Mouse (Mus musculus) CD4-positive, CD25-positive, alpha-beta regulatory T cell, adult 2 months (primary cell): ENCODE results near the gene C2cd4a.

Source experiments
- DNase-seq: peaks from one replicate; pipeline ENCODE4 v3.0.0-alpha.2; 2012; ENCODE audit warnings: low read depth, low spot score

The C2cd4a gene

DNA sequence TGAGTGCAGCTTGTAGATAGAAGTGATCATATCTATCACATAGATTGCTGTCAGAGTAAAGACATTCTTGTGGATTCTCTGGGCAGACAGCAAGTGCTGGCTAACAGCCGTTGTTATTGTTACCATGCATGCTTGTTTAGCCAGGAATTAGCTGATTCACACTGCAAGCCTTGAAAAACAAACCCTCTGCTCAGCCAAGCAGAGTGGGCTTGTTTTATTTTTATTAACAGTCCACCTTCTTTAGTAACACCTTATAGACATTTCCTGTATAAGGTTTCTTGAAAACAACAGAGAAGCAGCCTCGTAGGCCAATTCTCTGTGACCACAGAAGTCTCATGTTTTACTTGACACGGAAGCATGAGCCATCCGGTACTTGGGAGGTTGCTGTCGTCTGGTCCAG, 2.4 kb upstream of the C2cd4a start:
- no peak for DNase-seq

DNA sequence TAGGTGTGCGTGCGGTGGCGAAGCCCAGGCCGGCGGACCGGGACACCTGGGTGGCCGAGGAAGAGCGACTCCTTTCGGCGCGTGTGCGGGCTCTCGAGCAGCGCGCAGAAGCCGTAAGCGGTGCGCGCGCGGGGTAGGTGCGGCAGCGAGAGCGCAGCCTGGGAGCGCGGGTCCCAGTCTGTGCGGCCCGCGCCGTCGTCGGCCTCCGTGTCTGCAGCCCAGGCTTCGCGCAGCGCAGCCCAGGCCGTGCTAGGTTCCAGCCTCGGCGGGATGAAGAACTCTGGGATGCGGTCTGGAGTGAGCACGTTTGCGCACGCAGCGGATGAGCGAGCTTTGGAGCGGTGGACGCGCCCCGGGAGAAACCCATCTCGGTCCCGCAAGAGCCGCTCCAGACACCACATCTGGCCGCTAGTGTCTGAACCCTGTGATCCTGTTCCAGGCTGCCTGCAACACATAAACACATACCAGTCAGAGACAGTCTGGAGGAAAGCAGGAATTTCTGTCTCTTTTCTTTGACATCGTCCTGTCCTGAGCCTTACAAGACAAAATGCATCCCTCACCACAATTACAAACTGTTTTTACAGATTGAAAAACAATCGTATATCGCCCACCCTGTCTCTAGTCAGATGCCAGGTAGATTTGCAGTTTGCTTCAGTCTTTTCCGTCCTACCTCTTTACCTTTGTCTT, 628 bp downstream of the C2cd4a start:
- DNase-seq = no peak

DNA sequence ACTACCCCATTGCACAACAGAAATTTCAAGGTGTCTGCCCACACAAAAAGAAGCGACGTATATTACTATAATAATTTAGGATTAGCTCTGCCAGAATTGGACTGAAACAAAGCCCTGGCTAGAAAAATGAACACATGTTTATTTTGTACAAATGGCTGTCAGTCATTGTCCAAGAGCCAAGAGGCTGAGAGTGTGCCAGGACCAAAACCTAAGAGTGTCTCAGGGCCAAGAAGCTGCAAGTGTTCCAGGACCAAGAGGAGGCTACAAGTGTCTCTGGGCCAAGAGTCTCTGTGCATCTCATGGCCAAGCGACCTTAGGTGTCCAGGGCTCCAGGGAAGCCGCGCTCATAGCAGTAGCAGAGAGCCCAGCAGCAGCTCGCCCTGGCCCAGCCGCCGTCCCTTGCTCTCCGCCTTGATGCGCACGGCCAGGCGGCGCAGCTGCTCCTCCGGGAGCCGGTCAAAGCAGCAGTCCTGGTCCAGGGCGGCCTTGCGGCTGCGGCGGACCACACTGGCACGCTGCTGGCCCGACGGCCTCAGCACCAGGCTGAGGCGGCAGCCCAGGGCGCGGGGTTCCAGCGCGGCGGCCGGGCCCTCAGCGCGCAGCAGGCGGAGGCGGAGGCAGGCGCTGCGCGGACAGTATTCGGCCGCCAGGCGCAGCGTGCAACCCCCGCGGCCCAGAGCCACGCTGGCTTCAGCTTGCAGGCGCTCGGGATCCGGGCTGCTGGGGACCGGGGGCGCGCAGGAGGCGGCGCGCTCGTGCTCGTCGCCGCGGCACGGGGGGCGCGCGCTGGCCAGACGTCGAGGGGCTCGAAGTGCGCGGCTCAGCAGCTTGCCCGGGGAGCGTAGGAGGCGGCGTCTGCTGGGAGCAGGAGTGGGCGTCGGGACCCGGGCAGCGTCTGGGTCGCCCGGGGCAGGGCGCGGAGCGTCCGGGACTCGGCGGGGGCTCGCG, 1.4 kb downstream of the C2cd4a start:
- no peak for DNase-seq

DNA sequence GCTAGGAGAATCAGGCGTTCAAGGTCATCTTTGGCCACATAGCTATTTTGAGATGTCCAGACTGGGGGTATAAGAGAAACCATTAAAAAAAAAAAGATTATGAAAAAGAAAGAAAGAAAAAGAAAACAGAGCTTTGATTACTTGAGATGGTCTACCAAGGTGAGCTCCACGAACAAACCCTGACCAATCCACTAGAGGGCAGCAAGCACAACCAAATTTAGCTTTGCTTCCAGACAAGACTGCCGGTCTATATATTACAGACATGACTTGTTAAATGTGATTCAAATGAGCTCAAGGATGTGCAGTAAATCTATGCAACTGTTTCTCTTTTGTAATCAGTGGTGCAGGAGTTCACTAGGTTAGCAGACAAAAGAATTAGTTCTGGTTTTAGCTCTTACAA, 3.9 kb downstream of the C2cd4a start:
- DNase-seq = peak; percentile 84

DNA sequence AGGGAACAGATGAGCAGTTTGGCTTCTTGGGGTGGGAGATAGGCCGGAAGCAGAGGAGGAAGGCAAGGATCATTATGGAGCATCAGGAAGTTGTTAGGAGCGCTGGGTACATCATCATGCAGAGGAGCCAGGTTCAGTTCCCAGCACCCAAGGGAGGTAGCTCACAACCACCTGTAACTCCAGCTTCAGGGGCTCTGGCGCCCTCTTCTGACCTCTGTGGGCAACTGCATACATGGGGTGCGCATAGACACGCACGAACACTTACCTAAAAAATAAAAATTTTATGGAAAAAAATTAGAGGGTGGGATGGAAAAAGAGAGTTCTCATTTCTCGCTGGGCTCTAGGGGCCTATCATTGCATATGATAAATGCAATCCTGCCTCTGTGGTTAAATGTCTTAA, 6.6 kb downstream of the C2cd4a start:
- no peak for DNase-seq

DNA sequence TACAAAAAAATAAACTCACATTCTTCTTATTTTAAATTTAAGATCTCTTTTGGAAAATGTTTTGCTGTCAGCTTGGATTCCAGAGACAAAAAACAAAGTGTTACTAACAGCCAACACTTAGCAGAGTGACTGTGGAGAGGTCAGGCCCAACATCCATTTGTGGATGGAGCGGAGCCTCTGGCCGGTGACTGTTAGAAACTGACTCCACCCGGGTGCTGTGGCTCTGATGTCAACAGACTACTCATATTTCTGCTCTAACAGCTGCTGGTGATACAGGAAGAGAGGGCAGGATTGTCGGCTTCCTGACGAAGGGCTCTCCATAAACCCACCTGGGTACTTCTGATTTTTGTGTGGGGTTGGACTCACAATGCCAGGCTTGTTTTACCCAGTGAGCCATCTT, 9.0 kb downstream of the C2cd4a start:
- no peak for DNase-seq

DNA sequence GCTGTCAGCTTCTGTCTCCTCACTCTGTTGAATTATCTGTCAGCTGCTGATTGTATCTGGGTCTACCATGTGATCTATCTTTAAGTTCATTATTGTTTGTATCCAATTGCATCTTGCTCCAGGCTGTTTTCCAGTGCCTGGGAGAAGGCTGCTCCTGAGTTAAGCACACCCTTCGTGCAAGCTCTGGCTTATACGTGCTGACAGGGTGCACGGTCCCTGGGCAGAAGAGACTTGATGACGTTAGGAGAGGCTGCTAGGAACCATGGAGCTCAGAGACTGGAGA, 13.5 kb downstream of the C2cd4a start:
- no peak for DNase-seq

DNA sequence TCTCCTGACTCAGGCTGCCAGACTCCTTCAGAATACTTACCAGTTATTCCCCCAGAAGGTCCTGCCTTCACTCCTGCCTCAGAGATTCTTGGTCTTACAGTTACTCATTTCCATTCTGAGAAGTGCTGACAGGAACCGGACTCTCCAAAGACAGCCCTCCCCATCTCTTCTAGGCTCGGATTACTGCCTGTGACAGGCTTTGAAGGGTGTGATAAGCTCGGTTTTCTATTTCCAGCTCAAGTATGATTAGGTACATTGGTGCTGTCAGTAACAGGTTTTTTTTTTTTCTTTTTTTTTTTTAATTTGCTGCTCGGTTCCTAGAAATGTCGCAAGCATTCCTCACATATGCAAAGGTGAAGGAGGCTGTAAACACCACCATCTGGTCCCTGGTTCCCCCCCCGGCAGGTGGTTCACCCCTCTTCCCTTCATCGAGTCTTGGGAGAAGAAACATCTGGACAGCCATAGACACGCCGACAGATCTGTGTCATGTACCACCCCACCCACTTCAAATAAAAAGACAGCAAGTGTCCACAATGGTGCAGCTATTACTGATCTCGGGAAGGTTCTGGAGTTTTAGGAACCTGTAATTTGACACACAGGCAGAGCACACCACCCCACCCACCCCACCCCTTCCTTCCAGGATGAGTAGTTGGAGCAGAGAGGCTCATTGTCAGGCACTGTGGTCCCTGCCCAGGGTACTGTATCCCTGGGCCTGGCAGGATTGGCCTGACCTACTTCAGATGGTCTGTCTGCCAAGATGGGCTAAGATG, 14.0 kb downstream of the C2cd4a start:
- DNase-seq = no peak

DNA sequence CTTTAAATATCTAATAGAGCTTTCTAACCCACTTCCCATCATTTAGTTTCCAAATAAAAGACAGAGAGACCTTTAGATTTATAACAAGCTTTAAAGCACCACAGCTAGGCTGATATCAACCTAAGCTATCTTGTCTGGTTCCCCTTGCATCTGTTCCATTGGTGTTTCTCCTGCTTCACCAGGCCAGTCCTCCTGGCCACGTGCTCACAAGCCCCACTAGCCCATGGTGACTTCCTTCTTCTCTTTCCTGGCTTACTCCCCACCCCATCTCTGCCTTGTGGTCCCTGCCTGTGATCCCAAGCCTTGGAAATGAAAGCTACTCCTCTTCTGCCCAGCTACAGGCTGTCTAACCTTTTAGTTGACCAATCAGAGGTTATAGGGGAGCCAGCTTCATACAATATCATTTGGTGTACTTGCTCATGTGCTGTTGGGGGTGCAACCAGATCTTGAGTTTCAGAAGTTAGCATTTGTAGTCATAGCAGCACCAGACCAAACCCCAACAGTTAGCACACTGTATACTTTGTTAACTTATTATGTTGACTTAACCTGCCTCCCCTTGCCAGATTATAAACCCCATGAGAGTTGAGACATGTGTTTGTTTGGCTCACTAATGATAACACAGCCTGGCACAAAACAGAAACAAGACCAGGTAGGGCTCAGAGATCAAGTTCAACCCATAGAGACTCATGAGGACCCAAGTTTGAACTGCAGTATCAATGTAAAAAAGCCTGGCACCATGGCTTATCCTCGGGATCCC, 15.8 kb downstream of the C2cd4a start:
- no peak for DNase-seq

DNA sequence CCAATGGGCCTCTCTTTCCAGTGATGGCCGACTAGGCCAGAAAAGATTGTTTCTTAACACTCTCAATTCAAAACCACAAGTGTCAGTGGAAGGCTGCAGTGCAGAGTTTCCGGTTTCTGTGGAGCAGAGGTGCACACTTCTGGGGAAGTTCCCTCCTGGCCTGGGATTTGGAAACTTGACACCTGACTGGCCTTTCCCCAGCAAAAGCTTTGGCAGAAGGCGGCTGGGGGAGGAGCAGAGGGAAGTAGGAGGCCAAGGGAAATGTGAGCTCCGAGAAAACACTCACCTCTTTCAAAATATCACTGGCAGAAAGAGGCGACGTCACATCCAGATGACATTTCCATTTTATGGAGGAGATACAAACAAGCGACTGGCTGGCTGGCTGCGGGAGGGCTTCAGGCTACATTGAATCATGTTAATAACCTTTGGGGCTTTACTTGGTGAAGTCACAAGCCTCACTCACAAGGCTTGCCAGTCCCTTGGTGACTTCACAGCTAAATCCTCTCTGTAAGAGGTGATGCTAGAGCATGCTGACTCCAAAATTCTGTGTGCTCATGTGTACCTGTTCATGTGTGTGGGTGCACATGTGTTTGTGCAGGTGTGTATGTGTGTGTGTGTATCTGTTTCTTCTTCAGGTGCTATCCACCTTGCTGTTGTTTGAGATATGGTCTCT, 18.3 kb downstream of the C2cd4a start:
- DNase-seq = peak; percentile 66

DNA sequence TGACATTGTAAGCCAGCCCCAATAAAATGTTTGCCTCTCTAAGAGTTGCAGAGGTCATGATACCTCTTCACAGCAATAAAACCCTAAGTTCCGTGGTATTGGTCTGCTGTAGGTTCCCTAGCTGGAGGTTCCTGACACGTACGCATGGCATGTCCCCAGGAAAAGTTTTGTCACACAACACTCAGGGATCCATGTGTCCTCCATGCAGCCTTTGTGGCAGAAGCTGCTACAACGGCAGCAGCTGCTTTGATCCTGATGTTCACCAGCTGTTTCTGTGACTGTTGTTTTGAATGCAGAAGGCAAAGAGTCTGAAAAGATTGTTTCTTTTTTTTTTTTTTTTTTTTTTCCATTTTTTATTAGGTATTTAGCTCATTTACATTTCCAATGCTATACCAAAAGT, 19.0 kb downstream of the C2cd4a start:
- DNase-seq = no peak

DNA sequence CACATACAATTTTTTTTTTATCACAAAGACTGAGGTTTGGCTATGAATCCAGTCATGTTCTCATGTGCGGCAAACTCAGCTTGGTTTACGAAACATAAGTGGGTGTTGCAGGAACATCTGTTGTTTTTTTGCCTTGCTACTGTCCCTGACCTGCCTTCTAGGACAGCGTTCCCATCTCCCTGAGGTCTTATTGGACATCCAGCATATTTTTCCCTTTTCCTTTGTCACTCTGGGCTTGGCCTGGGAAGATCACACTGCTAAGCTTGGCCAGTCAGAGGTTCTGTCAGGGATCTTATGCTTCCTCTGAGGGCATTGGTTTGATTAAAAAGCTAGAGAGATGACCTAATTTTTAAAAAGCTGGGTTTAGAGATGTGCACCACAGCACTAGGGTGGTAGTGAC, 21.0 kb downstream of the C2cd4a start:
- DNase-seq = no peak

DNA sequence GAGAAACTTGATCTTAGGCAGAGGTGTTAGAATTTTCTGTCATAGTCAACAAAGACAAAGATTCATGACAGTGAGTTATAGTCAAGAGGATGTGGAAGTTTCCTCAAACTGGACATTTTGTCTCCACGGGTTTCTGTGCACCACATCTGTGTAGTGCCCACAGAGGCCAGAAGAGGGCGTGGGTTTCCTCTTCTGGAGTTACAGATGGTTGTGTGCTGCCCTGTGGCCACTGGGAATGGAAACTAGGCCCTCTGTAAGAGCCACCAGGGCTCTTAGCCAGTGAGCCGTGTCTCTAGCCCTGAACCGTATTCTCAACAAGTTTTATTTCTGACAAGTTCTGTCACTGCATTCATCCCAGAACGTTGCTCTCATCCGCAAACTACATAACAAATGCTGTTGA, 21.6 kb downstream of the C2cd4a start:
- no peak for DNase-seq

DNA sequence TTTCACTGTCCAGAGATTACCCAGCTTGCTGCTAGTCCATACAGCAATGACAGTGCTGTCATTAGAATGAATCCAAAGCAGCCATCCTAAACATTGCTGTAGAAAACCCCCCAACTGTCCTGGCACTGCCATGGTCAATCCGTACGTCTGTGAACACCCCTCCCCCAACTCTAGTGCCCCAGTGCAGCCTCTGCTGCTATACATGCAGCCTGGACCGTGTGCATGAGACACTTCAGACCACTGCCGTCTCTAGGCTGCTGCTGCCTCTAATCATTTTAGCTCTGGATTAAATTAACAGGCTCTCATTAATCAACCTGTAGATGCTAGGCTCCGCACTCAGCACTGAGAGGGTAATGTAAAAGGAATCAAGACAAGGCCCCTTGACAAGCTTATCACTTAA, 25.1 kb downstream of the C2cd4a start:
- no peak for DNase-seq

DNA sequence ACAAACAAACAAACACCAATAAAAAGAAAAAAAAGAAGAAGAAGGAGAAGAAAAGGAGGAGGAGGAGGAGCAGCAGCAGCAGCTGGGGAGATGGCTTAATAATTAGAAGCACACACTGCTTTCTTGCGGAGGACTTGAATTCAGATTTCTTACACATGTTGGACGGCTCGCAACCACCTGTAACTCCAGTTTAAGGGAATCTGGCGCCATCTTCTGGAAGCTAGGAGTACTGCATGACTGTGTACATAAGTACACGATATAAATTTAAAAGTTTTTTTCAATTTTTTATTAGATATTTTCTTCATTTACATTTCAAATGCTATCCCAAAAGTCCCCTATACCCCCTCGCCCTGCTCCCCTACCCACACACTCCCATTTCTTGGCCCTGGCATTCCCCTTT, 29.9 kb downstream of the C2cd4a start:
- peak; percentile 85 for DNase-seq

DNA sequence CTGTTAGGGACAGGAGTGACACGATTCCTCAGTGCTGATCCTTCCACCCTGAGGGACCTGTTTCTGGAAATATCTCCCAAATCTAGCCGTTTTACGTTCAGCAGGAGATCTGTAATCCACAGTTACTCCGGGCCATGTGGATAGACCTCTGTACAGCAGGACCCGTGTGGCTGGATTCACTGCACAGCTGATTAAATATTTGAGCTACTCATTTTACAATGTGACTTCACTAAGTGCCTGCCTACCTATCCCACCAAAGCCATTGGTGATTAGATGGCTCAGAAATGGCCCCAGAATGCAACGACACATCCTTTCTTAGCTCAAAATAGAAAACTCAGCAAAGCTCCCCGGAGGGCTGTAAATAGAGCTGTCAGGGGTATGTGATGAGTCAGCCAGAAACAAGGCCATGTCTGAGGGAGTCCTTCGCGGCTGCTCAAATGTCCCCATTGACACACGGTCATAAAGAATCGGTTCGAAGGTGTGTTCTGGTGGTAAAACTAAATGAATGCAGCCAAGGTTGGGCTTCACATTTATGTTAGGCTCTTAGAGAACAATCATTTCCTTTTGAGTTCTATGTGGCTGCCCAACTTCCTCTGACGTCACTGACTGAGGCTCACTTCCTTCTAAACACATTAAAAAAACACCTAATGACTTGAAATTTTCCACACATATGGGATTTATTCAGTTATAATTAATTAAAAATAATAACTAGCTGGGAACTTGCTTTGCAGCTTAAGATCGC, 32.9 kb downstream of the C2cd4a start:
- peak; percentile 82 for DNase-seq

DNA sequence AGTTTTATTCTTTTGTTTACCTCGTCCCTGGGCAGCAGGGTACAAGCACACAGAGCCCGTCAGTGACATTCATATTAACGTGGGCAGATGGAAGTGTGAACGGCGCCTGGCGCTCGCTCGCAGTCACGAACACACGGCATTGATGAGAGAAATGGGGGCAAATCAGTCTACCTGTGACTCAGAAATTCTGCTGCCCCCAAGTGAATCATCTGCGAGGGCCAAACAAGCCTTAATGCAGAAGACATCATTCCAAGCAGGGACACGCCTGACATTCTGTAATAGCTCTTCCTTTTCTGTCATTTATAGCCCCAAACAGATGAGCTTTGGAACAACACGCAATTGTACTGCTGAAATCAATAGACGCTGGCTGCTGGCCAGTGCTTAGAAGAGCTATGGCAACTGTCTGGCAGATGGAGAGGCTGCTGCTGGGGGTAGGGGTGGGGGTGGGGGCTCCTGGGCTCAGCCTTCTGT, 36.9 kb downstream of the C2cd4a start:
- DNase-seq = no peak

DNA sequence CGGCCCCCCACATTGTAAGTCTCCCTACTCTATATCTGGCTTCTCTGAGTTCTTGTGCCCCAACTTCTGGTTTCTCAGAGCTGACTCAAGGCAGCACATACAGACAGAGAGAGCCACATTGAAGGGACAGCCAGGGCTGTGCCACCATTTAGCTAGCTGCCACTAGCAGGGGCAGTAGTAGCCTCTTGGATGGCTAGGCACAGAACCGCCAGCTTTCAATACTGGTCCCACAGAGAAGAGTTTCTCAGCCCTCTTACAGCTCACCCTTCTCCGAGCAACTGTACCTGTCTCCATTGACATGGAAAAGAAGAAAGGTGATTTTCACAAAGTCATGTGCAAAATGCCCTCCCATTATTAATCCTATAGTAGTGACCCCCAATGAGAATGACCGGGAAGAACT, 37.5 kb downstream of the C2cd4a start:
- DNase-seq = no peak

DNA sequence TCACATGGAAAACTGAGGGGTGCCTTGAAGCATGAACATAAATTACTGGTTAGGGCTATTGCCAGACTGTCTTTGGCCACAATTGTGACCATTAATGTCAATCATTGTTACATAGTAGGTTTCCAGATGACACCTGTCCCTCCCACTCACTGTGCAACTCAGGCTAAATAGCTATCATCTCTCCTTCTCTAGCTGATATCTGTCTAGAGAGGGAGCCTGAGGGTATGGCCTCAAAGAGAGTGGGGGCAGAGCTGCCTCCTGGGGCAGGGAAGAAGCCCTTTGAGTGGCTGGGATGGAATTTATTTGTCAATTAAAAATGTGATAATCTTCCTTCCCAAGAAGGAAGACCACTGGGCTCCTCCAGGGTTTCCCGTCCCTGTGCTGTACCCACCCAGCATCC, 37.9 kb downstream of the C2cd4a start:
- no peak for DNase-seq

DNA sequence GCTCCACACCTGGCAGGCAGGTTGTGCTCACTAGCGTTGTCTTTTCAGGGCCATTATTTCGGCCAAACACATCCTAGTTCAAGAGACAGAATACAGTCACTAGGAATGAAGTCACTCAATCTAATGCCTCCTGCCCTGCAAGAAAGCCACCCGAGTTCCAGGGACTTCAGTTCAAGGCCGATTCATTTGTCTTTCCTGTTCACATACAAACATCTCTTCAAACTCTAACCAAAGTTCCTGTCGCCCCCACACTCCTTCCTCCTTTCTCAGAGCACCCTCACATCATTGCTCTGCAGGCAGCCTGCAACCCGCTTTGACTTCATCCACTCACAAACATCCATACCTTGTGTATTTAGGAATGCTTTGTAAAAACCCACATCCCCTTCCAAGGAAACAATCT, 38.6 kb downstream of the C2cd4a start:
- peak; percentile 29 for DNase-seq
